Mouse (Mus musculus): ENCODE results near the gene Cpeb3. TPM values are rescaled to one million over a fixed set of nuclear protein-coding genes. Genes with fewer than 3 reads are reported as not detected.
"Not testable (repeated sequence)": the region's sequence is repeated elsewhere in the genome, so short reads cannot be mapped to it uniquely, and the experiment has no call there.

Cpeb3 gene
- polyA plus RNA-seq, 1 experiment from 2014 or later: 1.9 TPM

DNA sequence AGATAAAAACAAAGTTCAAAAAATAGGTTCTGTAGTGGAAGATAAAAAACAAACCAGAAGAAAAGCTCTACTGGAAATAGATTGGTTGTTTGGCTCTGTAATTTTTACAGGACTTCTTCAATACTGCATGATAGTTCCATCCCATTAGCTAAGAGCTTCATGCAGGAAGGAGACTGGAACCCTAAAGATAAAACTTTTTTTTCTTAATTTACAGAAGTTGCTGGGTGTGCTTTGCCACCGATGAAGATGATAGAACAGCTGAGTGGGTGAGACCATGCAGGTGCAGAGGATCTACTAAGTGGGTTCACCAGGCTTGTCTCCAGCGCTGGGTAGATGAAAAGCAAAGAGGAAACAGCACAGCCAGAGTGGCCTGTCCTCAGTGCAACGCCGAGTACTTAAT lies 2.1 kb upstream of the Cpeb3 start:
- 98% methylated on average over 4 of the region's 4 CpGs for WGBS
- no peaks in the 10 kb centered on the region for H3K27me3 ChIP-seq (replicated peaks; ENCODE audit: control insufficient read depth, insufficient read depth, low read length)

DNA sequence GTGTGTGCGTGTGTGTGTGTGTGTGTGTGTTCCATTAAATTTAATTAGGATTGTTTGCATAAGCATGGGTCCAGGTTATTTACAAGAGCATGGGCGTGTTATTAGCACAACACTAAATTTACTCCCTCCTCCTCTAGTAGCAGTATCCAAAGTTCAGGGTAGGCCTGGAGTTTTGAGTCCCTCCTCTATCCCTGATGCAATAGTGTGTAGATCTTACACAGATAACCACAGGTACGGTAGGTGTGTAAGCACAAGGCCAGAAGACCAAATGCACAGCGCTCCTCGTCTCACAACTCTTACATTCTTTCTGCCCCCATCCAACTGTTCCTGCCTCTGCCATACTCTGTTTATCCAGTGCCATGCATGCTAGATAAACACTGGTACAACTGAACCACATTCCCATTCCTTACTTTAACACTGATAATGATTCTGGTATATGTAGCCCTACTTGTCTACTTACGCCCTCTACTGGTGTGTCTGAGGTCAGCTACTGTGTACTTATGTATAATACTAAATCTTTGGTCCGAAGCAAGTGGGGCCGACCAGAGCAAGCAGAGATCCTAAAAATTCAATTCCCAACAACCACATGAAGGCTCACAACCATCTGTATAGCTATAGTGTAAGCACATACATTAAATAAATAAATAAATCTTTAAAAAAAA lies 1.2 kb upstream of the Cpeb3 start:
- Histone ChIP-seq H3K4me2 (ENCODE audit: low read depth, low read length) (0 out of 2 replicates have a peak overlapping the region, but pooled peaks have one; percentile 94), H3K9ac (ENCODE audit: low read depth, low read length) (no peak overlapping the region), H3K27ac (replicated peaks; ENCODE audit: low read depth, low read length) (no peak overlapping the region), H3K27me3 (replicated peaks; ENCODE audit: control insufficient read depth, insufficient read depth, low read length) (no peaks in the 10 kb centered on the region), H3K4me3 (ENCODE audit: low read depth, low read length) (0 out of 2 replicates have a peak overlapping the region, but pooled peaks have one; percentile 97), H3K36me3 (ENCODE audit: control insufficient read depth, insufficient read depth, low read length) (peaks cover 27% of the 10 kb centered on the region), H3K4me1 (ENCODE audit: control insufficient read depth, insufficient read depth, low read length) (peaks cover 10% of the 10 kb centered on the region), H3K9me3 (ENCODE audit: control insufficient read depth, low read length) (no peaks in the 10 kb centered on the region)
- ATAC-seq (ENCODE audit: low read depth) (no peak), DNase-seq (ENCODE audit: low spot score) (no peak)
- WGBS: 89% methylated on average over 8 of the region's 8 CpGs

More for the DNA sequence above, 2.1 kb upstream of the Cpeb3 start:
- Histone ChIP-seq H3K4me1 (ENCODE audit: control insufficient read depth, insufficient read depth, low read length) (peaks cover 10% of the 10 kb centered on the region), H3K9ac (ENCODE audit: low read depth, low read length) (no peak overlapping the region), H3K4me3 (ENCODE audit: low read depth, low read length) (no peak overlapping the region), H3K4me2 (ENCODE audit: low read depth, low read length) (no peak overlapping the region), H3K36me3 (ENCODE audit: control insufficient read depth, insufficient read depth, low read length) (peaks cover 31% of the 10 kb centered on the region), H3K9me3 (ENCODE audit: control insufficient read depth, low read length) (no peaks in the 10 kb centered on the region), H3K27ac (replicated peaks; ENCODE audit: low read depth, low read length) (no peak overlapping the region)
- ATAC-seq (ENCODE audit: low read depth): no peak
- no peak for DNase-seq (ENCODE audit: low spot score)

DNA sequence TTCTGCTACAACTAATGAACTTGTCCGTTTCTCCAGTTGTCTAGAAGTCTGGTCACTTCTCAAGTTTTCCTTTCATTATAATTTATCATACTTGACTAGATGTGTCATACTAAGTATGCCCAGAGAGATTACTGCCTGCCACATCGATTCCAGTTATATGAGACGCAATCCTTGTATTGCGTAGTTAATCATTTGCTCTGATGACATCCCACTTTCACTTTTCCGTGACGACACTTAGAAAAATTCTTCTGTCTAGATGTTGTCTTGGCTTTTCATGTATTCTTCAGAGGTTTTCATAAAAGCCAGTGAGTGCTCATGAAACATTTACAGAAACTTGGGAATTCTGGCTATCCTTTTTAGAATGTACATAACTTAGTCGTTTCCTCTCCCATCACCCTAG lies 585 bp upstream of the Cpeb3 start:
- ATAC-seq (ENCODE audit: low read depth): no peak
- H3K27me3 ChIP-seq (replicated peaks; ENCODE audit: control insufficient read depth, insufficient read depth, low read length): no peaks in the 10 kb centered on the region
- H3K4me2 ChIP-seq (ENCODE audit: low read depth, low read length): peak overlapping the region; percentile 94
- H3K9me3 ChIP-seq (ENCODE audit: control insufficient read depth, low read length): no peaks in the 10 kb centered on the region
- peaks cover 10% of the 10 kb centered on the region for H3K4me1 ChIP-seq (ENCODE audit: control insufficient read depth, insufficient read depth, low read length)
- 74% methylated on average over 7 of the region's 7 CpGs for WGBS
- no peak for DNase-seq (ENCODE audit: low spot score)
- peak overlapping the region; percentile 98 for H3K9ac ChIP-seq (ENCODE audit: low read depth, low read length)
- H3K27ac ChIP-seq (replicated peaks; ENCODE audit: low read depth, low read length): no peak overlapping the region
- H3K36me3 ChIP-seq (ENCODE audit: control insufficient read depth, insufficient read depth, low read length): peaks cover 27% of the 10 kb centered on the region
- peak overlapping the region; percentile 97 for H3K4me3 ChIP-seq (ENCODE audit: low read depth, low read length)

DNA sequence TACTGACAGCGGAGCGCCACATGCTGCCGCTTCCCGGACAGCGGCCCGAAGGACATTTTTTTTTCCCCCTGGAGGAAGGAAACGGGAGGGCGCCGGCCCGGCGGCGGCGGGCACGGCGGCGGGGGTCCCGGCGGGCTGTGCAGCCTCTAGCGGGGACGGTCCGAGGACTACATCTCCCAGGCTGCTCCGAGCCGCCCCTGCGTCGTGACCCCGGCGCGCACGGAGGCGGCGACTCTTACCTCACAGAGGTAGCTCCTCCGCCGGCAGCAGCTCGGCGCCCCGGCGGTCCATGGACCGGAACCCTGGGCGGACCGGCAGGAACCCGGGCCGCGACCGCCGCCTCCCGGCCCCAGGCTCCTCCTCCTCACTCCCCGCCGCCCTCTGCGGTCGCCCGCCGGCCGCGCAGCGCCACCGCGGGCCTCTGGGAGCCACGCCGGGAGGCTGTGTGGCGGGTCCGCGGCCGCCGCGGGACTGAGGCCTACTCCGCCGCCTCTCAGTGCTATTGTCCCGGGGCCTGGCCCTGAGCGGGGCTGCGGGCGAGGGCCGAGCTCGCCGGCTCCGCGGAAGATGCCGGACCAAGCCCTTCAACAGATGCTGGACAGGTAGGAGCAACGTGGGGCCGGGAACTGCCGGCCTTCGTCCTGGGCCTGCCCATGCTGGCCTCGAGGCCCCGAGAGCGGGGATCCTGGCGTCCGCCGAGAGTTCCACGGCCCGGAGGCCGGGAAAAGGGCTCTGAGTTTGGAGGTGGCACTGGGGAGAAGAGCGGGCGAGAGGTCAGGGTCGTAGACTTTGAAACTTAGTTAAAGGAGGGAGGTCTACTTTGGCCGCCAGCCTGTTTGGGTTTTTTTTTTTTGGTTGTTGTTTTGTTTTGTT lies 862 bp downstream of the Cpeb3 start, which contains the start of gene March5:
Gene March5, plus strand, starts transcription at position 241 of the 873 bp plus-strand sequence.
- Histone ChIP-seq H3K36me3 (ENCODE audit: control insufficient read depth, insufficient read depth, low read length) (peaks cover 21% of the 10 kb centered on the region), H3K9ac (ENCODE audit: low read depth, low read length) (peak within 1 kb of the TSS; percentile 98), H3K27me3 (replicated peaks; ENCODE audit: control insufficient read depth, insufficient read depth, low read length) (no peaks in the 10 kb centered on the region), H3K4me3 (ENCODE audit: low read depth, low read length) (peak within 1 kb of the TSS; percentile 97), H3K9me3 (ENCODE audit: control insufficient read depth, low read length) (no peaks in the 10 kb centered on the region), H3K4me2 (ENCODE audit: low read depth, low read length) (peak within 1 kb of the TSS; percentile 94), H3K4me1 (ENCODE audit: control insufficient read depth, insufficient read depth, low read length) (peaks cover 10% of the 10 kb centered on the region), H3K27ac (replicated peaks; ENCODE audit: low read depth, low read length) (peak within 1 kb of the TSS; percentile 86)
- ATAC-seq (ENCODE audit: low read depth) (peak; percentile 99), DNase-seq (ENCODE audit: low spot score) (peak; percentile 94)
- under 1% methylated on average over 28 of the region's 94 CpGs for WGBS

DNA sequence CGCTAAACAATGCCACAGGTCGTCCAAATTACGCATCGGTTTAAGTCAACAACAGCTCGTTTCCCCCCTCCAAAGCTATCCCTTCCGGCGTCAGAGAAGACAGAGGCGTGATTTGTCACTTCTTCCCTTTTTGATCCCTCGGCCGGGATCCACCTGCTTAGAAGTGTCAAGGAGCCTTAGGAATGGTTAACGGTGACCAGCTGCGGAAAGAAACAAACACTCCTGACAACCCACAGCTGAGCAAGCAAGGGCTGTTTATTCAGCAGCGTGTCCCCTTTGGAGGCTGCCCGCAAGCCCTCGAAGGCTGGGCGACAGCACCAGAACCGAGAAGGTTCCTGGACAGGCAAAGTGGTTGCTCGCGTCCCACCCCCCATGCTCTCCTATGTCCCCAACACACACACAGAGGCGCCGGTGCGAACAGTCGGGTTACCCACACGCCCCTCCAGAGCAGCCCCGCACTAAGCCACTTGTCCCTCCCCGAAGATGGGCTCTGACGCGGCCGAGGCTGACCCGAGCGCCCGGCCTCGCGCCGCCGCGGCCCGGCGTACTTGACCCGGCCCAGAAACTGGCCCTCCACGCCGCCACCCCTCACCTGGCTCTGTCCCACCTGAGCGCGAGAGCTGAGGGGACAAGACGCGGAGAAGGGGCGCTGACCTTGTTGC lies 1.6 kb downstream of the Cpeb3 start:
- no peaks in the 10 kb centered on the region for H3K27me3 ChIP-seq (replicated peaks; ENCODE audit: control insufficient read depth, insufficient read depth, low read length)
- H3K27ac ChIP-seq (replicated peaks; ENCODE audit: low read depth, low read length): peak overlapping the region; percentile 28; the same call in 1 of the 2 replicates
- peak overlapping the region; percentile 94 for H3K4me2 ChIP-seq (ENCODE audit: low read depth, low read length)
- peaks cover 14% of the 10 kb centered on the region for H3K36me3 ChIP-seq (ENCODE audit: control insufficient read depth, insufficient read depth, low read length)
- WGBS: under 1% methylated on average over 21 of the region's 47 CpGs
- DNase-seq (ENCODE audit: low spot score) (peak; percentile 25), ATAC-seq (ENCODE audit: low read depth) (peak; percentile 72)
- H3K4me3 ChIP-seq (ENCODE audit: low read depth, low read length): peak overlapping the region; percentile 97
- peaks cover 10% of the 10 kb centered on the region for H3K4me1 ChIP-seq (ENCODE audit: control insufficient read depth, insufficient read depth, low read length)
- peak overlapping the region; percentile 98 for H3K9ac ChIP-seq (ENCODE audit: low read depth, low read length)
- H3K9me3 ChIP-seq (ENCODE audit: control insufficient read depth, low read length): no peaks in the 10 kb centered on the region

DNA sequence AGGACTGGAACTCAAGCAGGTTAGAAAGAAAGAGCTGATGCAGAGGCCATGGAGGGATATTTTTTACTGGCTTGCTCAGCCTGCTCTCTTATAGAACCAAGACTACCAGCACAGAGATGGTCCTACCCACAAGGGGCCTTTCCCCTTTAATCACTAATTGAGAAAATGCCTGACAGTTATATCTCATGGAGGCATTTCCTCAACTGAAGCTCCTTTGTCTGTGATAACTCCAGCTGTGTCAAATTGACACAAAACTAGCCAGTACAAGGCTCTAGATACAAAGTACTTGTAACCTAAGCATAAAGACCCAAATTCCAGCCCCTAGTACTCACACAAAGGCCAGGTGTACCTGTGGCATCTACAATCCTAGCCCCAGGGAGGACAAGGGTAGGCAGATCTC lies 3.2 kb downstream of the Cpeb3 start:
- not testable (repeated sequence) for ATAC-seq (ENCODE audit: low read depth); DNase-seq (ENCODE audit: low spot score); H3K36me3 ChIP-seq (ENCODE audit: control insufficient read depth, insufficient read depth, low read length); H3K27me3 ChIP-seq (replicated peaks; ENCODE audit: control insufficient read depth, insufficient read depth, low read length); H3K4me3 ChIP-seq (ENCODE audit: low read depth, low read length); H3K27ac ChIP-seq (replicated peaks; ENCODE audit: low read depth, low read length); H3K9ac ChIP-seq (ENCODE audit: low read depth, low read length); H3K4me2 ChIP-seq (ENCODE audit: low read depth, low read length); H3K9me3 ChIP-seq (ENCODE audit: control insufficient read depth, low read length)
- H3K4me1 ChIP-seq (ENCODE audit: control insufficient read depth, insufficient read depth, low read length): peaks cover 10% of the 10 kb centered on the region

DNA sequence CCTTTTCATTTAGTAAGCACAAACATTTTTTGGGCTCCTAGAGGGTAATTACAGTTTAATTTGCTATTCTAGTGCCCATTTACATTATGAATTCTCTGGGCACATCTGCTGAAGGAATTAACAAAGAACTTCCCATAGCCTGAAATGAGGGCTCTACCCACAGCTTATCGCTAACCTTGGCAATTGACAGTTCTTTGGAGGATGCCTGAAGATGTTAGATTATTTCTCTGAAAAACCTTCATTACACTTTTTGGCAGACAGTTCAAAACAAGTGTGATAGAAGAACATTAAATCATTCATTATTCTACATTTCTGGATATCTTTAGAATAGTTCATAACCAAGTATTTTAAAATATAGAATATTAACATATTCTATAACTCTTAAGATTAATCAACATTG lies 5.0 kb downstream of the Cpeb3 start:
- no peak for DNase-seq (ENCODE audit: low spot score)
- no peak overlapping the region for H3K4me3 ChIP-seq (ENCODE audit: low read depth, low read length)
- WGBS: 96% methylated on average over 1 of the region's 1 CpGs

DNA sequence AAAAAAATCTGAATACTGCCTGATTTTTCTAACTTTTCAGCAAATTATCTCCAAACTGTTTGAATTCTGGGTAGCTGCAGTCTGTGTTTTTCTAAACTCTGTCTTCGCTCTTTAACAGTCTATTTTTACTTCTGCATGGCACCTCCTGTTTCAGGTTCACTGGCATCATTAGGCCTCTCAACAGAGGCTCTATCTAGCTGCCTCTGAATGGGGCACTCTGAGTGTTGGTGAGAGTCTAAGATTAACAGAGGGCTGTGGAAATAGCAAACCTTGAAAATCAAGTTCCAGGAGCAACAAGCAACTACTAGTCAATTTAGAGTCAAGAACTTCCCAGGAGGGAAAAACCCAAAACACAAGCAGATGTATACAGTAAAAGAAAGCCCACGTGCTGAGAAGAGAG lies 8.5 kb downstream of the Cpeb3 start:
- no peaks in the 10 kb centered on the region for H3K27me3 ChIP-seq (replicated peaks; ENCODE audit: control insufficient read depth, insufficient read depth, low read length)
- no peaks in the 10 kb centered on the region for H3K36me3 ChIP-seq (ENCODE audit: control insufficient read depth, insufficient read depth, low read length)
- H3K4me2 ChIP-seq (ENCODE audit: low read depth, low read length): no peak overlapping the region
- 64% methylated on average over 2 of the region's 2 CpGs for WGBS
- ATAC-seq (ENCODE audit: low read depth) (no peak), DNase-seq (ENCODE audit: low spot score) (no peak)
- no peaks in the 10 kb centered on the region for H3K9me3 ChIP-seq (ENCODE audit: control insufficient read depth, low read length)
- H3K4me3 ChIP-seq (ENCODE audit: low read depth, low read length): no peak overlapping the region
- H3K9ac ChIP-seq (ENCODE audit: low read depth, low read length): no peak overlapping the region
- H3K4me1 ChIP-seq (ENCODE audit: control insufficient read depth, insufficient read depth, low read length): no peaks in the 10 kb centered on the region
- no peak overlapping the region for H3K27ac ChIP-seq (replicated peaks; ENCODE audit: low read depth, low read length)

More for the DNA sequence above, 5.0 kb downstream of the Cpeb3 start:
- Histone ChIP-seq H3K4me1 (ENCODE audit: control insufficient read depth, insufficient read depth, low read length) (no peaks in the 10 kb centered on the region), H3K9ac (ENCODE audit: low read depth, low read length) (no peak overlapping the region), H3K4me2 (ENCODE audit: low read depth, low read length) (no peak overlapping the region), H3K36me3 (ENCODE audit: control insufficient read depth, insufficient read depth, low read length) (no peaks in the 10 kb centered on the region), H3K27ac (replicated peaks; ENCODE audit: low read depth, low read length) (no peak overlapping the region), H3K9me3 (ENCODE audit: control insufficient read depth, low read length) (no peaks in the 10 kb centered on the region), H3K27me3 (replicated peaks; ENCODE audit: control insufficient read depth, insufficient read depth, low read length) (no peaks in the 10 kb centered on the region)
- ATAC-seq (ENCODE audit: low read depth): no peak
